Mouse (Mus musculus): Measurements from ENCODE around the gene Umodl1. TPM values are rescaled to one million over a fixed set of nuclear protein-coding genes. Genes with fewer than 3 reads are reported as not detected.

Gene Umodl1
- total RNA-seq, 2 experiments from 2014 or later, result 0.08 to 0.09 TPM

DNA sequence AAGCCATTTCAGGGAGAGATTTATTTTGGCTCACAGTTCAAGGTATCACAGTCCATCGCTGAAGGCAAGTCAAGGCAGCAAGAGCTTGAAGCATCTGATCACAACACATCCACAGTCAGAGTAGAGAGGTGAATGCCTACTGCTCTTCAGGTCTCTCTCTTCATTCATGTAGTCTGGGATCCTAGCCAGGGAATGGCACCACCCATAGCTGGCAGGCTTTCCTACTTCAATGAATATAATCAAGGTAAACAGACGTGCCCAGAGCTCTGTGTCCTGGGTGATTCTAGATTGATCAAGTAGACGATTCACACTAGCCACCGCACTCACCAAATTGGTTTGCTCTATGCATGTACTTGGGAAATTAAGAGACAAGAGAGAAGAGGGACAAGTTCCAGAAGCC, 77.9 kb downstream of the Umodl1 start:
- intact Hi-C loops (cut with DNase I), result no loop called here
- DNase-seq (ENCODE audit: extremely low spot score in 1 of 2, low spot score in 2 of 2), result no peak

DNA sequence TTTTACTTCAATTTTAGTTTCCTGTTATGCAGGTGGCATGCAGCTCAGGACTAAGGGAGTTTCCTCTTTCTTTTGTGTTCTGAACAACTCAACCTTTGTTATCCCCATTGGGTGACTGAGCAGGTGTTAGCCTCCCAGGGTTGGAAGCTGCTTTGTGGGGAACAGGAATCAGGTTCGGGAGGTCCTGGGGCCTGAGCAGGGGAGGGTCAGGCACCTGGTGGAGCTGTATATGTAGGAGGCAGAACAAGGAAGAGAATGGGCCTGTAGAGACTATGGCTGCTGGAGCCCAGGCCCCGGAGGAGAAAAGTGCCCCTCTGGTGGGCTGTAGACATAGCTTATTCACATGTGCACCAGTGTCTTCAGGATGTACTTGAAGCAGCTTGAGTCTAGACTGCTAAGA, 78.8 kb downstream of the Umodl1 start:
- DNase-seq (ENCODE audit: extremely low spot score in 1 of 2, low spot score in 2 of 2), result no peak
- intact Hi-C loops (cut with DNase I), result no loop called here

DNA sequence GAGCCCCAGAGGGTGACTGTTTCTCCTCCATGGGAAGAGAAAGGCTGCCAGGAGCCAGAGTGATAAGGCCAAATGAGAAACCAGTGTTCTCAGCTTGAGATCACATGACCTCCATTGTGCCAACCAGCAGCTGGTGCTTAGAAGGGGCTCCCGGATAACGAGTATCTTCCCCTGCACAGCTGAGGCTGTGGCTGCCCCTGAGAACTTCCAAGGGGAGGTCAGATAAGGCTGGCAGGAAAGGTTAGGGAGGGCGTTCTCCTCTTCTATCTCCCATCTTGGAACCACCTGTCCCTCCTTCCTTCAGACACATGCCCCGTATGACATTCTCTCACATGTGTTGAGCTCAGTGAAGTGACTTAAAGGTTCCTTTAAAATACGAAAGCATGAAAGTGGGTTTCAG, 79.7 kb downstream of the Umodl1 start:
- intact Hi-C loops (cut with DNase I), result no loop called here
- no peak for DNase-seq (ENCODE audit: extremely low spot score in 1 of 2, low spot score in 2 of 2)

DNA sequence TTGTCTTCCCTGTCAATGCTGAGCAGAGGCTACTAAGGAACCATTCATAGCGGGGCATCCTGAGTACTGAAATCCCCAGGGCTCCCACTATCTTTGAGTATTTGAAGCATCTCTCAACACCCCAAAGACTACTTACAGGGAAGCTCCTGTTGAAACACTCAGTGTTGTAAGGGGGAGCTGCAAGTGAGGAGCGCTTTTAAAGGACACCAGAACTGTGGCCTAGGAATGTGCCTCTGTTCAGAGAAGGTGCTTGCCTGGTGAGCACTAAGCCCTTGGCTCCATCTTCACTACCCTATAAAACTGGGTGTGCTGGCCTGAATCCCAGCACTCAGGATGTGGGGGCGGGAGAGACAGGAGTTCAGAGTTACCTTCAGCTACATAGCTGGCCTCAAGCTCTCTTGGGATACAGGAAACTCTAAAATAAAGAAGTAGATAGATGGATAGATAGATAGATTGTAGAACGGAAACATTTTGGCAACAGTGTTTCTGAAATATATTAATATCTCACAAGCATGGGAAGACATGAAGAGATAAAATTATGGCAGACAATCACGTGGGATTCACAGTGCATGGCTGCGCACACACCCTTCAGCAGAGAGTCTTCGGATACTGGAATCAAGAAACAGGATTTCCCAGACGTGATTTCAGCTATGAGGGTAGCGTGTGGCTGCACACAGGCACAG, 80.4 kb downstream of the Umodl1 start:
- no peak for DNase-seq (ENCODE audit: extremely low spot score in 1 of 2, low spot score in 2 of 2)
- intact Hi-C loops (cut with DNase I), result no loop called here

DNA sequence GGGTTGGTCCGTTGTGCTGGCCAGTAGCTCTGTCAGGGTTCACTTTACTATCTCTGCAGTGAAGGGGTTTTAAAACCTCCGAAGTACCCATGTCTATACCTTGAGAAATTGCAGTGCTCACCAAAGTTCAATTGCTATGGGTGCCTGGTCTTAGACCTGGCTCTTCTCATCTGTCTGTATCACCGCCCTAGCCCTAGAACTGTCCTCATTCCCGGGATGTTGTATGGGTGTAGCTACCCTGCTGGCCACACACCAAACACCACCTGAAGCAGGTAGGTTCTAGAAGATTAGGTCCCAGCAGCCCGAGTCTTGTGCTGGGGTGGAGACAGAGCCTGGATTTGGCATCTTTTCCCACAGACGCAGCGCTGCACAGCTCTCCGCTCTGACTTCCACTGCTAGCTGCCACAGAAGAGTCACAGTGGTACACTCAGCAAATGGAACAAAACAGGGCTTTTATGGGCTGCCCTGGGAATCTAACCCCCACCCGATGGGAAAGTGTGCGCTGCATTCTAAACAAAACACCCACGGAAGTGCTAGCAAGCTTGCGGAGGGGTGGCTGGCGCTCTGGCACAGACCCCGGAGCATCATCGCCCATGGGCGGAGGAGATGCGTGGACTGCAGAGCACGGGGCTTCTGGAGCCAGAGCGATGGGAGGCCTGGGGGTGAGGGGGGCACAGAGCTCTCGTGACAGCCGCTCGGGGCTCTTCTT, 81.9 kb downstream of the Umodl1 start:
- peak; percentile 35 to 57 for DNase-seq (ENCODE audit: extremely low spot score in 1 of 2, low spot score in 2 of 2)
- intact Hi-C loops (cut with DNase I), result no loop called here

DNA sequence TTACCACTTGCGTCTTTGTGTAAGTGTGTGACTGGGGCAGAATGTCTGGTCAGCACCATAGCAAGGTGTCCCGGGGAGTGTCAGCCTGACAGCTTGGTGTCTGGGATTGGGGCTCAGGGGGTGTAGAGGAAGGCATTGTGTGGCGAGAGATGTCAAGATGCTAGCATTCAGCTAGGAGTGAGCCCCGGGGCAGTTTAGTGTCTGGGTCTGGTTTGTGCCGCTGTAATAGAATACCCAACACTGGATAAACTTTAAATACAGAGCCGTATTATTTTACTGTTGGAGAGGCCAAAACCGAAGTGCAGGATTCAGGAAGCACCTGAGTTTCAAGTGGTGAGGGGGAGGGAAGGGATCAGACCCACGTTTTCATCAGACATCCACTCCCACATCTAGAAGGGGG, 82.9 kb downstream of the Umodl1 start:
- intact Hi-C loops (cut with DNase I), result no loop called here
- no peak for DNase-seq (ENCODE audit: extremely low spot score in 1 of 2, low spot score in 2 of 2)

DNA sequence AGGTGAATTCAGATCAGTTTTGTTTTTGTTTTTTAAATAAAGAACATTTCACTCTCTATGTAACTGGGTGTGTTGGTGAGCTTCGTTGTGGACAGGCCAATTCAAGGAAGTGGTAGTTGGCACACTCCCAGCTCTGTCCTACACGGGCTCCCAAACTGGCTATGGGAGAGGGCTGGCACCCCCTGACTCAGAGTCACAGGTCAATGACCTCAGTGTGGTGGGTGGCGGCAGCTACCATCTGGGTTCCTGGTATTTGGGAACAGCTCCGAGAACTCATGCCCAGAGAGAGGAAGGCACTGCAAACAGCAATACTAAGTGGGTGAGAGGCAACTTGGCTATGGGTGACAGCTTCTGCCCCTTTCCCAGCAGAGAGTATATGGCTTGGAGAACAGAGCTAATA, 83.9 kb downstream of the Umodl1 start:
- DNase-seq (ENCODE audit: extremely low spot score in 1 of 2, low spot score in 2 of 2), result peak in 1 of 2 experiments; percentile 63
- intact Hi-C loops (cut with DNase I), result no loop called here

DNA sequence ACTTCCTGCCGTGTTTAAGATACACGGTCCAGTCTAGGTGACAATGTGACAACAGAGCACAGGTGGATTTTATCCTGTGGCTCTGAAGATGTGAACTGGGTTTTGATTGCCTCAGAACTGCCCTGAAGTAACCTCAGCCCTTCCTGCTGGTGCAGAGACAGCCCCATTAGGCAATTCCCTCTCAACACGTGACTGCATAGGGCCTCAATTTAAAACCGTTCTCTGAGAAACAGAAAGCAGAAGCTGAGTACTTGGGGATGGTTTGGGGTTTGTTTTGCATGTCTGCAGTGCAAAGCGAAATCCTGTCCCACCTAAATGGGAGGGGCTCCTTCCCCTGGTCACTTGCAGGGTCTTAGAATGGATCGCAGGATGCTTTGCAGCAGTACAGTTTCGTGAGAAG, 85.2 kb downstream of the Umodl1 start:
- DNase-seq (ENCODE audit: extremely low spot score in 1 of 2, low spot score in 2 of 2), result no peak
- intact Hi-C loops (cut with DNase I), result no loop called here

DNA sequence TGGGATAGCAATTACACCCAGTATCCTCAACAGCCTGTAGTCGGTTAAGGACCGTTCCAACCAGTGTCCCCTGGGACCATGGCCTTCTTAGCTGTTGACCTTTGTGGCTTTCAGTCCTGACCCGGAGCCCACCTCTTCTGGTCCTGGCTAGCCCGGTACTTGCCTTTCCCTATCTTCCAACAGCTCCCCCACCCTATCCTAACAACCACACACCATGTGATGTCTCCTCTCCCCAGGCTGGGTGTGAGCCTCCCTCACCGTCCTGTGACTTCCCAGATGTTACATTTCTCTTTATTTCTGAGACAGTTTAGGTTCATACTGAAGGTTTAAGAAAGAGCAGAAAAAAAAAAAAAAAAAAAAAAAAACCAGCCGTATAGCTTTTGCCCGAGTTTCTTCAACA, 86.0 kb downstream of the Umodl1 start:
- DNase-seq (ENCODE audit: extremely low spot score in 1 of 2, low spot score in 2 of 2), result no peak
- intact Hi-C loops (cut with DNase I), result no loop called here

DNA sequence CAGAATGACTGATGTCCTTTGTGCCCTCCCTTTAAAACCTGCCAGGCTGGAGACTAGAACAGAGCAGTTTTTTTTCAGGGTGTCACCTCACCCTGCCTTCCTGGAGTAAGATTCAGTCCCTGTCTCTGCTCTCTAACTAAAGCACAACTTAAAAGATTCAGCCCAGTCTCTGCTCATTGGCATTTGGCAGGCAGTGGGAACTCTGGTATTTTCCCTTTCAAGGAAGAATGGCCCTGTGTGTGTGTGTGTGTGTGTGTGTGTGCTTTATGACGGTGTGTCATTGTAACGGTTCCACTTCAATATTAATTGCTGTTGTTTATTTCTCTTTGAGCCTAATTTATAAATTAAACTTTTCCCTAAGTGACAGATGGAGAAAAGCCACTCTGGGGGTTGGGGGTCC, 88.3 kb downstream of the Umodl1 start:
- intact Hi-C loops (cut with DNase I), result no loop called here
- DNase-seq (ENCODE audit: extremely low spot score in 1 of 2, low spot score in 2 of 2), result no peak

DNA sequence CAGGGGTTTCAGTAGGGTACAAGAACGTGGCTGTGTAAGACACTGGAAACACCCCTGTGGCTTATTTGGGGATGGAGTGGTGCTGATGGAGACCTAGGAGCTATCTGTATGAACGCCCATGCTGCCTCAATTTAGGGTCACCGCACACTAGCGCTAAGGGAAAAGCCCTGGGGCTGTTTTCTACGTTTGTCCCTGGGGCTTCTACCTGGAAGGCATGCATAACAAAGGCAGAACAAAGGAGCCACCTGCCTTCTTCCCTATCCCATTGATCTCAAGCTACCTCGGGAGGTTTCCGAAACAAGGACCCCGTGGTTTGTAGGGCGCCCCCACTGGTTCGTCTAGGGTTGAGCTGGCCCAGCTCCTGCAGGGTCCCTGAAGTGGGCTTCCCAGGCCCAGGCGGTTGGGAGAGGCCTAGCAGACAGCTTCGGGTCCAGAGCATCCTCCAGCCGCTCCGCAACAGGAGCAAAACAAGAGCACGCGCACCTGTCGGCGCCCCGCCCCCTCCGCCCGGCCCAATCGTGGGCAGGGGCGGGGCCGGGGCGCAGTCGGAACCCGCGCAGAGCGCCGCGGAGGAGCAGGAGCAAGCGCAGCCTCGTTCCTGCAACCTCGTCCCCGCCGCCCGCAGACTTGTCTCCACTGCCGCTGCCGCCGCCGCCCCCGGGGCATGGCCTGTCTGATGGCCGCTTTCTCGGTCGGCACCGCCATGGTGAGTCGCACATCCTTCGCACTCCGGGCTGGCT, 102.9 kb downstream of the Umodl1 start, which contains the start of gene Abcg1:
Gene Abcg1, plus strand, starts transcription at position 525 of the 740 bp plus-strand sequence.
- intact Hi-C loops (cut with DNase I), result loop anchor here (5.0 kb wide), 1 partner anchor 40 kb away; no protein-coding TSS in a partner anchor

DNA sequence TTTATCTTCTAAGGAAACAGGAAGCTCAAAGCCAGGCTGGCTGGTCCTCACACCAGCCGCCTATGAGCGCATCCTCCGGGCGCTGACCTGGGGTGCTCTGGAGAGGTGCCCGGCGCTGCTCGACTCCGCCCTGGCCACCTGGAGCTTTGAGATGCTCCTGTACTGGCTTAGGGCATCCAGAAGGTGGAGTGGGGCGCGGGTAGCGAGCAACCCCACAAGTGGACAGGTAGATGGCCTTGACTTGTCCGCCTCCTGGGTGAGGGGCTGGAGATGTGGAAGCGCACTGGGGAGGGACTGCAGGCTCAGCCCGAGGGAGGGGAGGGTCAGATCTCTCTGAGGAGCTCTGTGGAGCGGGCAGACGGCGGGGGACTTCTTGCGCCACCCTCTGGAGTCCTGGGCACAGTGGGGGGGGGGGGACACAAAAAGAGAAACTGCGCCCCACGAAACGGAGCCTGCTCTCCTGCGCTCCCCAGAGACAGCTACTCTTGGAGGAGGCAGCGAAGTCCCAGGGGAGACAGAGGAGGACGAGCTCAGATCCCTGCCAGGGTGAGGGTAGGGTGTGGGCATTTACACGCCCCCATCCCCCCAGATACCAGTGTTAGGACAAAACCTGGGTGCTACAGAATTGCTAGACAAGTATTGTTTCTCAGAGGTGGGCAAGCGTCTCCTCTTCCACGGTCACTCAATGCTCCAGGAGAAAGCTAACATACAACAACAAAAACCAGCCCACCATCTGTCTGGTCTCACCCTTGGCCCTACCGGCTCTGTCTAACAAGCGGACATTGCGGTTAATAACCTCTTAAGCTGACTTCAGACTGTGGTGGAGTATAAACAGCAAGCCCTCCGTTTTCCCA, 103.7 kb downstream of the Umodl1 start:
- peak; percentile 34 to 79 for DNase-seq (ENCODE audit: extremely low spot score in 1 of 2, low spot score in 2 of 2)
- intact Hi-C loops (cut with DNase I), result loop anchor here (5.0 kb wide), 1 partner anchor 41 kb away; no protein-coding TSS in a partner anchor

More for the DNA sequence above, 102.9 kb downstream of the Umodl1 start, which contains the start of gene Abcg1:
- peak; percentile 51 to 86 for DNase-seq (ENCODE audit: extremely low spot score in 1 of 2, low spot score in 2 of 2)

DNA sequence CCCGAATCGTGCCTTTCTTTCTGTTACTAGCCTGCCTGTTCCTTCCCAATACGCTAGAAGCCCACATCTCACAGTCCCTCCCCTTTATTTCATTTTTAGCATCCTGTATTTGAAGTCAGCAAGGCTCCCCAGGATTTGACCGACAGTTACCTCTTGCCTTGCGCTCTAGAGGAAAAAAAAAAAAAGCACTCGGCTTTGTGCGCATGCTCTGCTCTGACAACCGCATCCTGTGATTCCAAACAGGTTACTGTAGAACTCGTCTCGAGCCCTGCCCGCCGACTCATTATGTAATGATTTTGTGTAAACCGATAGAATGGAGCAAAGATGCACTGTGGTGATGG, 104.3 kb downstream of the Umodl1 start:
- intact Hi-C loops (cut with DNase I), result loop anchor here (5.0 kb wide), 1 partner anchor 41 kb away; no protein-coding TSS in a partner anchor

DNA sequence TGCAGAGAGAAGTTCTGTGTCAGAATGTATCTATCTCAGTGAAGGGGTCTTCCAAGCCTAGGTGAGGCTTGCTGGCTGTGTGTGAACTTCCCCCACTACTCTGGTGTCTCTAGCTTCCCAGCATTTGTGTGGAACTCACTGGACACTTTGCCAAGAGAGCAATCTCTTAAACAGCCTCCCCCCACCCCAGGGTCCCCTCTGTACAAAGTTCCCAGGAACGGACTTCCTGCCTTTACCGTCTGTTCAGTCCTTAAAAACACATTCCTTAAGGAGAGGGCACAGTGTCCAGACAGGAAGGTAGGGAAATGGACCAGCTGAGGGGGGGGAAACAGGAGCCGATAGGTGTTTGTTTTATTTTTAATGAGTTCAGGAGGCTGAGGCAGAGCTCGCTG, 105.8 kb downstream of the Umodl1 start:
- intact Hi-C loops (cut with DNase I), result no loop called here
- DNase-seq (ENCODE audit: extremely low spot score in 1 of 2, low spot score in 2 of 2), result no peak

More for the DNA sequence above, 104.3 kb downstream of the Umodl1 start:
- DNase-seq (ENCODE audit: extremely low spot score in 1 of 2, low spot score in 2 of 2), result peak; percentile 75 to 83

Small RNAs within 50 kb of the gene (microRNA-seq; reads per million reads assigned to microRNA genes)
- gene Gm24026, result not detected

Other genes starting within 250 kb of the Umodl1 start
- under 1 TPM; 0.93 to 0.94 TPM for gene Glp1r, start 52.8 kb upstream of the Umodl1 start, total RNA-seq (2021)
- gene Abcg1, start 103.0 kb downstream of the Umodl1 start, total RNA-seq (2021), result 10 to 100 TPM; 26.4 to 33.2 TPM
- not detected for gene Tff3, start 175.0 kb downstream of the Umodl1 start, total RNA-seq (2021)
- not detected for gene Tff2, start 189.6 kb downstream of the Umodl1 start, total RNA-seq (2021)
- gene Tff1, start 210.6 kb downstream of the Umodl1 start, total RNA-seq (2021), result not detected
- not detected for gene Tmprss3, start 244.3 kb downstream of the Umodl1 start, total RNA-seq (2021)

Measured in left cerebral cortex, postnatal 10 days (tissue).